Mouse (Mus musculus) heart, adult 10 weeks (tissue): Measurements from ENCODE around the gene Dhfr. TPM values are rescaled to one million over a fixed set of nuclear protein-coding genes. Genes with fewer than 3 reads are reported as not detected.

ENCODE experiments used
- polyA plus RNA-seq: library from polyadenylated mRNA; stranded (reverse); fragments of 350-450 nt; fragmentation: Illumina TruSeq; extraction: RNeasy Lipid Tissue Mini Kit (QIAGEN cat#74804); gene quantifications from one replicate; pipeline ENCODE4 v1.2.3, GENCODE M21; 2014; ENCODE audit warnings: low read depth, low replicate concordance

Gene Dhfr
- 1.6 TPM for polyA plus RNA-seq

DNA sequence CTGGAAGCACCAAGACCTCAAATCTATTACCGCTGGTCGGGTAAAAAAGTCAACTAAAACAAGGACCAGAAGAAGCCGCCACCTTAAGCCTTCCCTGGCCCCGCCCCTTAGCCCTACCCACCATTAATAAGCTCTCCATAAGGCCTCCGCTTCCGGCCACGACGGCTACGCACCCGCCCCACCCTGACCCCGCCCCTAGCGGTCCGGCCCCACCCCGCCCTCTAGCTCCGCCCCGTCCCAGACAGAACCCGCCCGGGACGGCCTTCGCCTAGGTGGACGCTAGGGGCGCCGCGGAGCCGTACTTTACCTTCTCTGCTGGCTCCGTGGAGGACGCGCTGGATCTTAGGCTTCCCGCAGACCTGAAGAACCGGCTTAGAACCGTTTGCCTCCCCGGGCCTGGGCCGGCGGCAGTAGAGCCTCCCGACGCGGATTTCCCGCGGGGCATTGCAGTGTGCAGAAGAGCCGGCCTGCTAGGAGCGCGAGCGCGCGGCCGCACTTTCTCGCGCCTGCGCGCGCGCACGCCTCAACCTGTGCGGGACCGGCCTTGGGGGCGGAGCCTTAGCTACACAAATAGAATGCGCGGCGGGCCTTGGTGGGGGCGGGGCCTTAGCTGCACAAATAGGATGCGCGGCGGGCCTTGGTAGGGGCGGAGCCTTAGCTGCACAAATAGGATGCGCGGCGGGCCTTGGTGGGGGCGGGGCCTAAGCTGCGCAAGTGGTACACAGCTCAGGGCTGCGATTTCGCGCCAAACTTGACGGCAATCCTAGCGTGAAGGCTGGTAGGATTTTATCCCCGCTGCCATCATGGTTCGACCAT lies at the start of gene Dhfr, which contains the start of gene Msh3:
Gene Dhfr, plus strand, starts transcription at position 271 of the 816 bp plus-strand sequence.
Gene Msh3, minus strand, starts transcription at position 548 of the 816 bp plus-strand sequence.

DNA sequence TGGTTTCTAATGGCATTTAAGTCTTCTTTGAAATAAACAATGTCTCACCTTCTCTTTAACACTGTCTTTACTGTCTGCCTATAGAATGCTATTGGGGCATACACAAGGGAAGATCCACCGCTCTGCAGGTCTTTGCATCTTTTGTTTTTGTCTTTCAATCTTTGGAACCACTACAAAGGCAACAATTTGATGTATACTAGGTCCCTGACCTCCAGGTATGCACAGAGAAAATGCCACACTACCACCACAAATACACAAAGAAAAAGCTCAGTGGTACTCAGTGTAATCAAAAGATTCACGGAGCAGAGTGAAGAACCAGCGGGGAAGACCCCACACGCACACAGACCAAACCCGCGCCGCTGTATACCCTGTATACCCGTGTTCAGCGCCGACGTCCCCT lies 48.8 kb upstream of the Dhfr start, which contains the start of gene Gm20379:
Gene Gm20379, plus strand, starts transcription at position 301 of the 400 bp plus-strand sequence.

DNA sequence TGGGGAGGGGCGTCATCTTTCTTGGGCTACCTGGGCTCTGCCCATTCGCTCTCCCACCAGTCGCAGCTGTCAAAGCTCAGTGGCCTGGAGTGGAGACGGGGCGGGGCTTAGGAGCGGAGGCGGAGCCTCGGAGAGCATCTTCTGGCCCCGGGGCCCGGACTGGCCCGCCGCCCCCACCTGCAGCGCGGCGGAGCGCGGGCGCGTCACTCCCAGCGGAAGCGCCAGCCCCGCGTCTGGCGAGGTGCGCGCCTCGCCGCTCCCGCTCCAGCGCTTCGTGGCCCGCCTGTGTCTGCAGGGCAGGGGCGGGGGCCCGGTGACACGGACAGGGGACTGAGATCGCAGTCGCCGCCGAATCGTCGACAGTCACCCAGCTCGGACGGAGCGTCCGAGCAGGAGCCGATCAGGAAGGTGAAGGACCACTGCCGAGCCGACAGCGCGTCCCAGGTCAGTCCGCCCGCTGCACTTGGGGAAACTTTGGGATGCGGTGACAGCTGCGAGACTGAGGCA lies 71.3 kb downstream of the Dhfr start, which contains the start of gene Ankrd34b:
Gene Ankrd34b, plus strand, starts transcription at position 139 of the 507 bp plus-strand sequence.

Other genes starting within 250 kb of the Dhfr start
- 9.9 TPM for gene Rasgrf2, start 223.1 kb upstream of the Dhfr start, polyA plus RNA-seq
- not detected for gene Gm20379, start 48.7 kb upstream of the Dhfr start, polyA plus RNA-seq
- gene Msh3, start 277 bp downstream of the Dhfr start, polyA plus RNA-seq, result 12.4 TPM
- not detected for gene Ankrd34b, start 71.2 kb downstream of the Dhfr start, polyA plus RNA-seq
- gene Fam151b, start 129.3 kb downstream of the Dhfr start, polyA plus RNA-seq, result 2.9 TPM
- gene Zfyve16, start 176.1 kb downstream of the Dhfr start, polyA plus RNA-seq, result 13.1 TPM
- gene Spz1, start 221.4 kb downstream of the Dhfr start, polyA plus RNA-seq, result not detected